ENCODE assay signal across 9 mouse cellular contexts in genomic region chr19:5016221-5016742, GRCm38 (mm10). TPM values are rescaled to one million over a fixed set of nuclear protein-coding genes. Genes with fewer than 3 reads are reported as not detected.
DNase-seq lines count a peak whose midpoint lies in the region; ATAC-seq and TF ChIP-seq lines count a peak whose summit lies in the region.
"Had no signal": no experiment of that assay in that cellular context is flagged by ENCODE, and none has a peak within 500 bp of the region (broad histone marks: within the 10 kb centered on the region; RNA-seq: fewer than 3 reads in every experiment).

No protein-coding gene starts in this region.

- H3K9me3 ChIP-seq in hindbrain, embryonic 15.5 days, result no peaks in the 10 kb centered on the region
- H3K9me3 ChIP-seq in hindbrain, embryonic 13.5 days, result no peaks in the 10 kb centered on the region
- H3K9me3 ChIP-seq in heart, embryonic 14.5 days (ENCODE audit: control insufficient read depth, low read length), result no peaks in the 10 kb centered on the region
- H3K9me3 ChIP-seq in limb, embryonic 11.5 days (ENCODE audit: control insufficient read depth, low read length), result no peaks in the 10 kb centered on the region
- H3K9me3 ChIP-seq in stomach, postnatal 0 days (ENCODE audit: control insufficient read depth, low read length), result no peaks in the 10 kb centered on the region

- TF ChIP-seq EP300 in stomach, postnatal 0 days (optimal IDR thresholded peaks at IDR 0.05), result no peak

- H3K9ac ChIP-seq in hindbrain, embryonic 15.5 days, result no peak overlapping the region
- no peak overlapping the region for H3K9ac ChIP-seq in hindbrain, embryonic 13.5 days
- peak overlapping the region; percentile 58 for H3K9ac ChIP-seq in heart, embryonic 14.5 days (ENCODE audit: low read length)
- peak overlapping the region; percentile 30; the same call in 1 of the 2 replicates for H3K9ac ChIP-seq in limb, embryonic 11.5 days (ENCODE audit: low read length)
- H3K9ac ChIP-seq in stomach, postnatal 0 days (ENCODE audit: low read length), result no peak overlapping the region
- H3K9ac ChIP-seq: liver, embryonic 14.5 days had no signal

- no peaks in the 10 kb centered on the region for H3K4me1 ChIP-seq in hindbrain, embryonic 15.5 days (replicated peaks)
- peaks cover 6% of the 10 kb centered on the region; the same call in 1 of the 2 replicates for H3K4me1 ChIP-seq in hindbrain, embryonic 13.5 days (replicated peaks)
- H3K4me1 ChIP-seq in heart, embryonic 14.5 days (ENCODE audit: control insufficient read depth in 2 of 2, insufficient read depth in 2 of 2, low read length in 2 of 2), result peaks cover 14 to 18% of the 10 kb centered on the region in 2 experiments
- peaks cover 5% of the 10 kb centered on the region; the same call in 1 of the 2 replicates for H3K4me1 ChIP-seq in limb, embryonic 11.5 days (ENCODE audit: control insufficient read depth, insufficient read depth, low read length)
- H3K4me1 ChIP-seq in stomach, postnatal 0 days (replicated peaks; ENCODE audit: control insufficient read depth, insufficient read depth), result 0 out of 2 replicates have a peak, but pooled peaks cover 3% of the 10 kb centered on the region

- no peak overlapping the region for H3K27ac ChIP-seq in hindbrain, embryonic 15.5 days (replicated peaks)
- no peak overlapping the region for H3K27ac ChIP-seq in hindbrain, embryonic 13.5 days
- peak overlapping the region; percentile 92 to 94 for H3K27ac ChIP-seq in heart, embryonic 14.5 days (replicated peaks in 1 of 2; ENCODE audit: control insufficient read depth in 1 of 2, insufficient read depth in 1 of 2, low read depth in 2 of 2, low read length in 2 of 2)
- no peak overlapping the region for H3K27ac ChIP-seq in limb, embryonic 11.5 days (replicated peaks; ENCODE audit: low read depth, low read length)
- H3K27ac ChIP-seq in stomach, postnatal 0 days (replicated peaks), result peak overlapping the region; percentile 58
- H3K27ac ChIP-seq: liver, embryonic 14.5 days had no signal

- no peak overlapping the region for H3K4me3 ChIP-seq in hindbrain, embryonic 15.5 days
- no peak overlapping the region for H3K4me3 ChIP-seq in hindbrain, embryonic 13.5 days
- H3K4me3 ChIP-seq in heart, embryonic 14.5 days (ENCODE audit: control insufficient read depth in 1 of 2, insufficient read depth in 1 of 2, low read depth in 1 of 2, low read length in 2 of 2), result peak overlapping the region in 1 of 2 experiments; percentile 10; a peak in 1 of 4 replicates
- no peak overlapping the region for H3K4me3 ChIP-seq in limb, embryonic 11.5 days (ENCODE audit: low read depth, low read length)
- H3K4me3 ChIP-seq in stomach, postnatal 0 days (ENCODE audit: low read depth, low read length), result no peak overlapping the region

- H3K27me3 ChIP-seq in hindbrain, embryonic 15.5 days, result no peaks in the 10 kb centered on the region
- H3K27me3 ChIP-seq in hindbrain, embryonic 13.5 days, result 0 out of 2 replicates have a peak, but pooled peaks cover 8% of the 10 kb centered on the region
- no peaks in the 10 kb centered on the region for H3K27me3 ChIP-seq in heart, embryonic 14.5 days (ENCODE audit: control insufficient read depth, insufficient read depth, low read length)
- H3K27me3 ChIP-seq in limb, embryonic 11.5 days (ENCODE audit: control insufficient read depth, insufficient read depth, low read length), result no peaks in the 10 kb centered on the region
- H3K27me3 ChIP-seq in stomach, postnatal 0 days (ENCODE audit: control insufficient read depth, insufficient read depth, low read length), result no peaks in the 10 kb centered on the region

- no peak overlapping the region for H3K4me2 ChIP-seq in hindbrain, embryonic 15.5 days
- H3K4me2 ChIP-seq in hindbrain, embryonic 13.5 days, result no peak overlapping the region
- peak overlapping the region; percentile 55 for H3K4me2 ChIP-seq in heart, embryonic 14.5 days (ENCODE audit: low read length)
- H3K4me2 ChIP-seq in limb, embryonic 11.5 days (ENCODE audit: low read depth, severe bottlenecking), result no peak overlapping the region
- peak overlapping the region; percentile 27 for H3K4me2 ChIP-seq in stomach, postnatal 0 days (replicated peaks; ENCODE audit: low read depth)

- ATAC-seq in hindbrain, embryonic 15.5 days (ENCODE audit: low FRiP score, low read depth), result peak; percentile 68; the same call in 1 of the 2 replicates
- ATAC-seq in hindbrain, embryonic 13.5 days (ENCODE audit: low FRiP score), result no peak
- ATAC-seq in heart, embryonic 14.5 days (ENCODE audit: insufficient number of reproducible peaks, insufficient read depth, low FRiP score, low read depth), result peak; percentile 77
- ATAC-seq in limb, embryonic 11.5 days (ENCODE audit: insufficient number of reproducible peaks, low FRiP score, low TSS enrichment, low read depth), result no peak
- peak; percentile 81 for ATAC-seq in stomach, postnatal 0 days (ENCODE audit: low FRiP score, low TSS enrichment)

- H3K36me3 ChIP-seq in hindbrain, embryonic 15.5 days, result no peaks in the 10 kb centered on the region
- H3K36me3 ChIP-seq in hindbrain, embryonic 13.5 days, result no peaks in the 10 kb centered on the region
- H3K36me3 ChIP-seq in heart, embryonic 14.5 days (ENCODE audit: control insufficient read depth, insufficient read depth, low read length), result no peaks in the 10 kb centered on the region
- no peaks in the 10 kb centered on the region for H3K36me3 ChIP-seq in limb, embryonic 11.5 days (ENCODE audit: control insufficient read depth, insufficient read depth, low read length)
- no peaks in the 10 kb centered on the region for H3K36me3 ChIP-seq in stomach, postnatal 0 days (ENCODE audit: control insufficient read depth, insufficient read depth, low read length)

- 38% methylated on average over 10 of the region's 10 CpGs for WGBS in hindbrain, embryonic 15.5 days
- WGBS in hindbrain, embryonic 13.5 days, result 47% methylated on average over 10 of the region's 10 CpGs
- WGBS in heart, embryonic 14.5 days, result 11% methylated on average over 10 of the region's 10 CpGs
- WGBS in limb, embryonic 11.5 days, result 37% methylated on average over 10 of the region's 10 CpGs
- 20% methylated on average over 10 of the region's 10 CpGs for WGBS in stomach, postnatal 0 days

- peak; percentile 35 for DNase-seq in limb, embryonic 11.5 days (ENCODE audit: low spot score)
- peak; percentile 70 for DNase-seq in stomach, postnatal 0 days (ENCODE audit: low spot score)
- DNase-seq in urinary bladder, postnatal 4 days (ENCODE audit: low spot score in 2 of 2), result no peak
- no peak for DNase-seq in thymus, postnatal 14 days
- no peak for DNase-seq in adrenal gland, adult 8-10 months

- TF ChIP-seq CTCF in stomach, postnatal 0 days (IDR thresholded peaks at IDR 0.05; ENCODE audit: low read depth), result no peak

RNA-seq across cellular contexts. Expression of gene Slc29a2, which starts 7.4 kb away (rescaled TPM):
- 12.2 and 15.4 TPM in 2 replicates for polyA plus RNA-seq in hindbrain, embryonic 15.5 days (2015; fragmentation: Nextera tagmentation; extraction: Ambion mirVana)
- polyA plus RNA-seq in hindbrain, embryonic 13.5 days (2015; fragmentation: Nextera tagmentation; extraction: Ambion mirVana), result 10.4 and 11.3 TPM in 2 replicates
- 10.2 and 10.9 TPM in 2 replicates for polyA plus RNA-seq in heart, embryonic 14.5 days (2014; fragmentation: Nextera tagmentation; extraction: Ambion mirVana)
- polyA plus RNA-seq in limb, embryonic 11.5 days (2014; fragmentation: Nextera tagmentation; extraction: Ambion mirVana), result 5.0 and 6.0 TPM in 2 replicates
- polyA plus RNA-seq in stomach, postnatal 0 days (2015; fragmentation: Nextera tagmentation; extraction: Ambion mirVana), result 1.7 and 1.8 TPM in 2 replicates
- 1 to 10 TPM; 4.0 to 5.7 (median 4.5) TPM for total RNA-seq in adrenal gland, adult 8-10 months (2022)

RNA-seq across cellular contexts. Expression of gene B4gat1, which starts 22.3 kb away (rescaled TPM):
- 93.1 and 97.9 TPM in 2 replicates for polyA plus RNA-seq in hindbrain, embryonic 15.5 days (2015; fragmentation: Nextera tagmentation; extraction: Ambion mirVana)
- polyA plus RNA-seq in hindbrain, embryonic 13.5 days (2015; fragmentation: Nextera tagmentation; extraction: Ambion mirVana), result 61.2 and 66.0 TPM in 2 replicates
- polyA plus RNA-seq in heart, embryonic 14.5 days (2014; fragmentation: Nextera tagmentation; extraction: Ambion mirVana), result 49.9 and 53.1 TPM in 2 replicates
- polyA plus RNA-seq in limb, embryonic 11.5 days (2014; fragmentation: Nextera tagmentation; extraction: Ambion mirVana), result 36.6 and 37.8 TPM in 2 replicates
- polyA plus RNA-seq in stomach, postnatal 0 days (2015; fragmentation: Nextera tagmentation; extraction: Ambion mirVana), result 22.3 and 23.6 TPM in 2 replicates
- total RNA-seq in adrenal gland, adult 8-10 months (2022), result 10 to 100 TPM; 44.3 to 54.2 (median 51.8) TPM

RNA-seq across cellular contexts. Expression of gene AC124502.3, which starts 22.4 kb away (rescaled TPM):
- polyA plus RNA-seq in hindbrain, embryonic 15.5 days (2015; fragmentation: Nextera tagmentation; extraction: Ambion mirVana), result 2.7 and 5.1 TPM in 2 replicates
- 3.9 and 5.9 TPM in 2 replicates for polyA plus RNA-seq in hindbrain, embryonic 13.5 days (2015; fragmentation: Nextera tagmentation; extraction: Ambion mirVana)
- polyA plus RNA-seq in heart, embryonic 14.5 days (2014; fragmentation: Nextera tagmentation; extraction: Ambion mirVana), result 1.3 and 1.4 TPM in 2 replicates
- 1.7 and 2.0 TPM in 2 replicates for polyA plus RNA-seq in limb, embryonic 11.5 days (2014; fragmentation: Nextera tagmentation; extraction: Ambion mirVana)
- 0.24 and 1.1 TPM in 2 replicates for polyA plus RNA-seq in stomach, postnatal 0 days (2015; fragmentation: Nextera tagmentation; extraction: Ambion mirVana)
- total RNA-seq in adrenal gland, adult 8-10 months (2022), result 1 to 10 TPM in 3 of 4 experiments, under 1 TPM in 1; 0.59 to 3.9 (median 1.9) TPM

RNA-seq across cellular contexts. Expression of gene Brms1, which starts 24.9 kb away (rescaled TPM):
- polyA plus RNA-seq in hindbrain, embryonic 15.5 days (2015; fragmentation: Nextera tagmentation; extraction: Ambion mirVana), result 30.7 and 31.7 TPM in 2 replicates
- polyA plus RNA-seq in hindbrain, embryonic 13.5 days (2015; fragmentation: Nextera tagmentation; extraction: Ambion mirVana), result 46.0 and 48.2 TPM in 2 replicates
- 27.5 and 31.2 TPM in 2 replicates for polyA plus RNA-seq in heart, embryonic 14.5 days (2014; fragmentation: Nextera tagmentation; extraction: Ambion mirVana)
- polyA plus RNA-seq in limb, embryonic 11.5 days (2014; fragmentation: Nextera tagmentation; extraction: Ambion mirVana), result 52.6 and 61.2 TPM in 2 replicates
- 42.3 and 45.6 TPM in 2 replicates for polyA plus RNA-seq in stomach, postnatal 0 days (2015; fragmentation: Nextera tagmentation; extraction: Ambion mirVana)
- 10 to 100 TPM; 30.0 to 40.1 (median 33.6) TPM for total RNA-seq in adrenal gland, adult 8-10 months (2022)

RNA-seq across cellular contexts. Expression of gene Npas4, which starts 26.2 kb away (rescaled TPM):
- 0.31 and 0.51 TPM in 2 replicates for polyA plus RNA-seq in hindbrain, embryonic 15.5 days (2015; fragmentation: Nextera tagmentation; extraction: Ambion mirVana)
- 0.34 and 0.39 TPM in 2 replicates for polyA plus RNA-seq in hindbrain, embryonic 13.5 days (2015; fragmentation: Nextera tagmentation; extraction: Ambion mirVana)
- 0.18 TPM in 1 of 2 replicates, not detected in the other for polyA plus RNA-seq in heart, embryonic 14.5 days (2014; fragmentation: Nextera tagmentation; extraction: Ambion mirVana)
- polyA plus RNA-seq in limb, embryonic 11.5 days (2014; fragmentation: Nextera tagmentation; extraction: Ambion mirVana), result not detected in 2 replicates
- 0.08 and 0.12 TPM in 2 replicates for polyA plus RNA-seq in stomach, postnatal 0 days (2015; fragmentation: Nextera tagmentation; extraction: Ambion mirVana)
- under 1 TPM; 0.17 to 0.43 (median 0.32) TPM for total RNA-seq in adrenal gland, adult 8-10 months (2022)

Comparison
In these comparisons a context has a peak if more than half of its experiments do, and no peak if none do; other contexts are left out.
1. ATAC-seq: peak in hindbrain, embryonic 15.5 days (single experiment), heart, embryonic 14.5 days (single experiment) and stomach, postnatal 0 days (single experiment); none in hindbrain, embryonic 13.5 days (single experiment) and limb, embryonic 11.5 days (single experiment).
2. H3K27ac ChIP-seq: peak in heart, embryonic 14.5 days (2 of 2) and stomach, postnatal 0 days (single experiment); none in hindbrain, embryonic 15.5 days (single experiment), hindbrain, embryonic 13.5 days (single experiment) and limb, embryonic 11.5 days (single experiment).
3. H3K4me2 ChIP-seq: peak in heart, embryonic 14.5 days (single experiment) and stomach, postnatal 0 days (single experiment); none in hindbrain, embryonic 15.5 days (single experiment), hindbrain, embryonic 13.5 days (single experiment) and limb, embryonic 11.5 days (single experiment).
4. H3K9ac ChIP-seq: peak in heart, embryonic 14.5 days (single experiment) and limb, embryonic 11.5 days (single experiment); none in hindbrain, embryonic 15.5 days (single experiment), hindbrain, embryonic 13.5 days (single experiment) and stomach, postnatal 0 days (single experiment).
5. DNase-seq: peak in limb, embryonic 11.5 days (single experiment) and stomach, postnatal 0 days (single experiment); none in urinary bladder, postnatal 4 days (0 of 2), thymus, postnatal 14 days (single experiment) and adrenal gland, adult 8-10 months (single experiment).